Mouse (Mus musculus): Measurements from ENCODE around the gene Alg12. TPM values are rescaled to one million over a fixed set of nuclear protein-coding genes. Genes with fewer than 3 reads are reported as not detected.
A peak's percentile ranks its signal among the peaks of the same experiment; 100 is the strongest.

The Alg12 gene
- polyA plus RNA-seq, 2 experiments from 2014 or later, result 17.1 to 23.5 TPM

- no peak for ATAC-seq
Measured at GRCm38 (mm10) chr15:88854969-88855830, 36.1 kb upstream of the Alg12 start.

- no peak for ATAC-seq
Measured at GRCm38 (mm10) chr15:88854119-88854968, 35.2 kb upstream of the Alg12 start.

DNA sequence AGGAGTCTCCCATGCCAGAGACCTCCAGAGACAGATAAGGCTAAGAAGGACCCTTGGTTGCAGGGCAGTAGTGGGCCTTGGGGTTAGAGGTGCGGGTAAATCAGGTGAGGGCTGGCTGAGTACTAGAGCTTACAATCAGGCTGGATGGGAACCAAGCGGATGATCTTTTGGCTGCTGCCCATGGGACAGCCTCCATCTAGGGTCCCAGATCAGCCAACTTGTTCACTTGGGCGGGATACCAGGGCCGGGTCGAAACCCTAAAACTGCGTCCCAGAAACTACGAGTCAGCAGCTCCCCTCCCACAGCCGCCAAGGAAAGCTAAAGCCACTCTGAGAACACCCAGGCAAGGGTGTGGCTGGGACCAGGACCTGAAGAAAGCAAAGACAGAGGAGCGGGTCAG, 34.0 kb upstream of the Alg12 start:
- no peak for ATAC-seq

DNA sequence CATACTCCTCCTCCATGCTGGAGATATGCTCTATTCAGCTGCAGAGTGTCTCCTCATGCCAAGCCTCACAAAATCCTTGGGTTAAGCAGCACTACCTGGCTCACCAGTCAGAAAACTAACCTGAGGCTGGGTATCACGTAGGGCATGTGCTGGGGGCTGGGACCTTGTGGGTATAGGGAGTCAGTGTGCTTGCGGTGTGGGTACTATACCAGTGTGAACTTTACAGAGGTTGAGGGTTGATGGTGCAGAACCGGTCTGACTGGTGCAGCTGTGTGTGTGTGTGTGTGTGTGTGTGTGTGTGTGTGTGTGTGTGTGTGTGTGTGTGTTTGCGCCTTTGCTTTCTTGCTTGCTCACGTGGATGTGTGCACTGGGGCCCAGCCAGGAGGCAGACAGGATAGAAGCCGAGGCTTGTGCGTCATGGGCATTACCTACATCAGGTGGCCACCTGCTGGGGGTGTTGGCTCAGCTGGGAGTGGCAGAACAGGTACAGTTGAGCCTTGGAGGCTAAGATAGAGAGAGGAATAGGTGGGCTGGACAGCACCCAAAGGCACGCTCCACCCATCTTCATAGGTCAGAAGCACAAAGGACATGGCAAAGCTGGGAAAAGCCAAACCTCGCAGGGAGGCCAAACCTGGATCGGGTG, 32.5 kb upstream of the Alg12 start:
- ATAC-seq, result no peak

DNA sequence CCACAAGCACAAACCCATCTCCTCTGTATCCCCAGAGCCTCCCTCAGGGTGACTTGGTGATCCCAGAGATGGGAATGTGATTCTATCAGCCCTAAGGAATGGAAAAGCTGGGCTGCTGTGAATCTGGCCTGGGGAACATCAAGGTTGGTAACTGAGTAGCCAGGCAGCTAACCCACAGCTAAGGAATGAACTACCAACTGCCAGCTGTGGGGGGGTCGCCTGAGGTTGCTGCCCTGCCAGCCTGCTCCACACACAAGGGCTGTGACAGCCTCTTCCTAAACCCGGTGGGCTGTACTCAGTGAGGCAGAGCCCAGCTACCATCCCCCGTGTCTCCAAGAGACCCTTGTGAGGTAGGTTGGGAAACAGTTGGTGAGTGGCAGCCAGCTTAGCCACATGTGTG, 32.0 kb upstream of the Alg12 start:
- ATAC-seq, result no peak

GRCm38 (mm10) chr15:88850146-88850826, 31.2 kb upstream of the Alg12 start:
- no peak for ATAC-seq

GRCm38 (mm10) chr15:88849621-88850020, 30.5 kb upstream of the Alg12 start:
- no peak for ATAC-seq

DNA sequence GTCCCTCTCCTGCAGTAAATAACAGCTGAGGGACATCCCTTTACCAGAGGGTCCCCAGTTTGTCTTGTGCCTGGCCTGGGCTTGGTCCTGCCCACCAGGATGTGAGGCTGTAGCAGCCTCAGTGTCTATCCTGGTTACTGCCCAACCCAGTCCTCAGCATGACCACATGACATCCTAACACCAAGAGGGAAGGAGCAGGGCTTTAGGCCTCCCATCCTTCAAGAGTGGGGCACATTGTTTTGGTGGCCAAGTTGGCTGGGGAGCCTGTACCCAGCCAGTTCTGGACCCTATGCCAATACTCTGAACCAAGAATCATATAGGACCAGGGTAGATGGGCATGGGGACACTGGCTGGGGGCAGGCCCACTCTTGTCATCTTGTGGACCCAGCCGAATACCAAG, 29.5 kb upstream of the Alg12 start:
- ATAC-seq, result no peak

- no peak for ATAC-seq
Measured at GRCm38 (mm10) chr15:88844966-88845365, 25.8 kb upstream of the Alg12 start.

- no peak for ATAC-seq
Measured at GRCm38 (mm10) chr15:88843486-88844097, 24.5 kb upstream of the Alg12 start.

GRCm38 (mm10) chr15:88842300-88842673, 23.2 kb upstream of the Alg12 start:
- no peak for ATAC-seq

GRCm38 (mm10) chr15:88841580-88842299, 22.6 kb upstream of the Alg12 start:
- no peak for ATAC-seq

DNA sequence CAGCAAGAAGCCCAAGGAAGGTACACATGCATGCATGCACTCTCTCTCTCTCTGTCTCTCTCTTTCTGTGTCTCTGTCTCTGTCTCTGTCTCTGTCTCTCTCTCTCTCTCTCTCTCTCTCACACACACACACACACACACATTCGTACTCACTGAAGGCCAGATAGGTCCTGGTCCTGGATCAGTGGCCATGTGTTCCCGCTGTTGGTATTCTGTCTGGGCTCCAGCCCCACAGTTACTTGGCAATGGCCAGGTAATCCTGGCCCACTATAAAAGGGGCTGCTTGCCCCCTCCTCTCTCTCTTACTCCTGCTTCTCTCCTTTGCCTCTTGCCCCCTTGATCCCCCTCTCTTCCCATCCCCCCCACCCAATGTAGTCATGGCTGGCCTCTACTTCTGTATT, 22.0 kb upstream of the Alg12 start:
- no peak for ATAC-seq

- ATAC-seq, result no peak
Measured at GRCm38 (mm10) chr15:88840126-88840525, 21.0 kb upstream of the Alg12 start.

DNA sequence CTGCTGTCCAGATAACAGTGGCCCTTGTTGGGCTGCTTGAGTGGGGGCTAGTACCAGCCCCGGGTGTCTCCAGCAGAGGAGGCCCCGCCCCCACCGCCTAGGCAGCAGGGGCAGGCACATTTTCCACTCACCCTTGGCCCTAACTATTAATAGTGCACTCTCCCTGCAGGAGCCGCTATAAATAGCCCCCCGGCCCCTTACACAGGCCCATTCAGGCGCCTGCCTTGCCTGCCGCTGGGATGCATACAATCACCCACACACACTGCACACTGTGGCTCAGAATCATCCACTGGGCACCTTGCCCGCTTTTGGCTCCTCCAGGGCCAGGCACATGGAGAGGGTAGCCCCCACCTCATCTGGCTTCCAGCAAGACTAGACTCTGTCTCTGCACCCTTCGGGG, 20.2 kb upstream of the Alg12 start:
- no peak for ATAC-seq

- ATAC-seq, result no peak
Measured at GRCm38 (mm10) chr15:88837977-88838376, 18.9 kb upstream of the Alg12 start.

GRCm38 (mm10) chr15:88837199-88837932, 18.2 kb upstream of the Alg12 start:
- peak; percentile 88 for ATAC-seq

GRCm38 (mm10) chr15:88836571-88836970, 17.5 kb upstream of the Alg12 start:
- ATAC-seq, result no peak

- no peak for ATAC-seq
Measured at GRCm38 (mm10) chr15:88836031-88836430, 16.9 kb upstream of the Alg12 start.

DNA sequence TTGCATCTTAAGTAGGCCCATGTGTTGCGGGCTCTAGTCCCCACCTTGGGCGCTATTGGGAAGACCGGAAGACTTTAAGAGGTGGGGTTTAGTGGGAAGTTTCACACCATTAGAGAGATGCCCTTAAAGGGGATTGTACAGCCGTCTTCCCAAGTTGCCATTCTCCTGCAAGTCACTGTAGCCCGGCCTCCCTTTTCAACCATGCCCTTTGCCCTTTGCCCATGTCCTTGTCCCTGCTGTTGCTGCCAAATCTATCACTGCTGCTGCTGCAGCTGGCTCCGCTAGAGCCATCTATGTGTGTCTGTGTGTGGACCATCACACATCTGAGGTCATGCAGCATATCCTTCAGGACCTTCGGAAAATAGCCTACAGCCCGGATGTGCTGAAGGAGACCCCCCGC, 13.4 kb upstream of the Alg12 start:
- no peak for ATAC-seq

GRCm38 (mm10) chr15:88831482-88831881, 12.4 kb upstream of the Alg12 start:
- no peak for ATAC-seq
